Mouse (Mus musculus) hindbrain, embryonic 11.5 days (tissue): ENCODE measurements around the gene Rgs6. TPM values are rescaled to one million over a fixed set of nuclear protein-coding genes. Genes with fewer than 3 reads are reported as not detected.

Experiments
- ATAC-seq: fragments of 200-750 bp; cut with Nextera tagmentation; 2 replicates; pipeline ENCODE4 v1.8.0; 2017; ENCODE audit warnings: mild to moderate bottlenecking, moderate TSS enrichment, moderate library complexity; ENCODE audit not compliant: low FRiP score
- DNase-seq: peaks from one replicate; pipeline ENCODE4 v3.0.0-alpha.2; 2015; ENCODE audit warnings: low spot score
- H3K27ac ChIP-seq: fragments of 300-500 bp; sonication (generic); 2 replicates; pipeline ENCODE4 v1.5.1; 2014; ENCODE audit warnings: mild to moderate bottlenecking, low read depth, low read length
- H3K27me3 ChIP-seq: fragments of 300-500 bp; sonication (generic); 2 replicates; pipeline ENCODE4 v1.6.1; 2014; ENCODE audit warnings: mild to moderate bottlenecking, low read length, moderate library complexity, mixed read lengths; ENCODE audit not compliant: control insufficient read depth, insufficient read depth
- H3K36me3 ChIP-seq: fragments of 300-500 bp; sonication (generic); 2 replicates; pipeline ENCODE4 v1.6.1; 2014; ENCODE audit warnings: mild to moderate bottlenecking, low read length, moderate library complexity, mixed read lengths; ENCODE audit not compliant: control insufficient read depth, insufficient read depth
- H3K4me1 ChIP-seq: fragments of 300-500 bp; sonication (generic); replicated peaks from 2 replicates; pipeline ENCODE4 v1.6.1; 2014; ENCODE audit warnings: low read length, mixed read lengths; ENCODE audit not compliant: control insufficient read depth, insufficient read depth
- H3K4me2 ChIP-seq: fragments of 300-500 bp; sonication (generic); replicated peaks from 2 replicates; pipeline ENCODE4 v1.6.1; 2014; ENCODE audit warnings: mild to moderate bottlenecking, low read depth, low read length
- H3K4me3 ChIP-seq: fragments of 300-500 bp; sonication (generic); 2 replicates; pipeline ENCODE4 v1.5.1; 2014; ENCODE audit warnings: low read depth, low read length
- H3K9ac ChIP-seq: fragments of 300-500 bp; sonication (generic); 2 replicates; pipeline ENCODE4 v1.6.1; 2014; ENCODE audit warnings: low read depth, low read length
- H3K9me3 ChIP-seq: fragments of 300-500 bp; sonication (generic); 2 replicates; pipeline ENCODE4 v1.6.1; 2016; ENCODE audit warnings: low read length; ENCODE audit not compliant: control insufficient read depth
- WGBS: fragments of 180-500 bp; shearing (Covaris S2); extraction: QIAGEN DNeasy Blood & Tissue Kit; methylation state at CpG from one replicate; pipeline ENCODE4 v1.1.7; 2014; 5-methylcytosine and 5-hydroxymethylcytosine counted together
- polyA plus RNA-seq: library from polyadenylated mRNA; unstranded; fragments of >200 nt; fragmentation: Nextera tagmentation; extraction: Ambion mirVana; gene quantifications from 2 replicates; pipeline ENCODE4 v1.2.1, GENCODE M21; 2014

Rgs6 gene
- polyA plus RNA-seq, 1 experiment from 2014 or later = 0.22 TPM

DNA sequence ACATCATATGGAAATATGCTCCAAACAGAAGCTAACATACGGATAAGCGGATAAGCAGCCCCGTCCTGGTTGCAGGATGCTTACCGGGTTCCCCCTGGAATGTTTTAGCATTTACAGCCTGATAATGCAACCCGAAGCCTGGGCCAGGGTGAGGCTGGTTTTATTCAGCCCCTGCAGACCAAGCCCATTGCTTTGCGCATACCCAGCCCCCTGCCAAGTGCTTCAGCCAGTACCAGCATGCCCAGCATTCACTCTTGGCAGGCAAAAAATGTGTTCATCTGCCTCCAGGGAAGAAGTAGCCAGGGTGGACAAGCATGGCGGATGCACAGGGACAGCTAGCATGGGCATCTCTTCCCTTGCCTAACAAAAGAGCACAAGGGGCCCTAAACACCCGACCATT is 619.9 kb downstream of the Rgs6 start:
- no peak overlapping the region for H3K9ac ChIP-seq

DNA sequence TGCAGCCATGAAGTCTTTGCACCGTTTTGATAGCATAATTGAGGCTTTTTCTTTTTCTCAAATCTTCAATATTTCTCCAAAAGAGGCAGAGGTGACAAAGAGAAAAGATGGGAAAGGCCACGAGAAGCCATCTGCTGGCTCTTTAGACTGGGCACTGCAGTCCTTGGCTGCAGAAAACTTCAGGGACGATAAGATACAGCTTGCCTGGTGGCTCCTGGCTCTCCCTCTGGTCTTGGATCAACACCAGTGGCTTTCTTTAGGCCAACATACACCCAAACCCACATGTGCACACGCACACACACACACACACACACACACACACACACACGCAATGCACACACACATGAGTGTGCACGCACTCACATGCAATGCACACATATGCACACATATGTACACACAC is 620.7 kb downstream of the Rgs6 start:
- 69% methylated on average over 6 of the region's 6 CpGs for WGBS
- H3K4me2 ChIP-seq = no peak overlapping the region
- no peaks in the 10 kb centered on the region for H3K27me3 ChIP-seq
- DNase-seq = no peak
- no peaks in the 10 kb centered on the region for H3K36me3 ChIP-seq
- no peak overlapping the region for H3K9ac ChIP-seq
- H3K27ac ChIP-seq = no peak overlapping the region
- ATAC-seq = no peak
- no peak overlapping the region for H3K4me3 ChIP-seq
- H3K9me3 ChIP-seq = no peaks in the 10 kb centered on the region
- peaks cover 2% of the 10 kb centered on the region; the same call in 1 of the 2 replicates for H3K4me1 ChIP-seq

More for the DNA sequence above, 619.9 kb downstream of the Rgs6 start:
- WGBS = 64% methylated on average over 8 of the region's 8 CpGs
- H3K4me1 ChIP-seq = no peaks in the 10 kb centered on the region; the same call in 1 of the 2 replicates
- H3K27me3 ChIP-seq = no peaks in the 10 kb centered on the region
- no peaks in the 10 kb centered on the region for H3K36me3 ChIP-seq
- no peak for ATAC-seq
- no peaks in the 10 kb centered on the region for H3K9me3 ChIP-seq
- no peak overlapping the region for H3K27ac ChIP-seq
- DNase-seq = no peak
- no peak overlapping the region for H3K4me2 ChIP-seq
- H3K4me3 ChIP-seq = no peak overlapping the region

DNA sequence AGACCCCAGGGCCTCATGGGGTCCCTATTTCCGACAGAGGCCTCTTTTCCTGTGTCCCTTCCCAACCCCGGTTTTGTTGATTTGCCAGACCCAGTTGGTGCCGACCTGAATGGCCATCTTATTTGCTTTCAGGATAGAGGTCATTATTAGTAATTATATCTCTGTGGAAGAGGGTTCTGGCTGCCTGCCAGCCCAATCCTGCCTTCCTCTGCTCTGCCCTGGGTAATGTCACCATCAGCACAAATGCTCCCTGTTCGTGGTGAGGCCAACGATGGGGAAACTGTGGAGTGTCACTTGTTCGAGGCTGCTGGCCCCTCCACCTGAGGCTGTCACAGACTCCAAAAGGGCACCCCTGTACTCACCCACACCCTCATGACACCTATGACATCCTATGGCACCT is 621.4 kb downstream of the Rgs6 start:
- Histone ChIP-seq H3K4me2 (no peak overlapping the region), H3K9ac (no peak overlapping the region), H3K9me3 (no peaks in the 10 kb centered on the region), H3K4me1 (peaks cover 4% of the 10 kb centered on the region; the same call in 1 of the 2 replicates), H3K27ac (no peak overlapping the region), H3K27me3 (no peaks in the 10 kb centered on the region), H3K36me3 (no peaks in the 10 kb centered on the region), H3K4me3 (no peak overlapping the region)
- 59% methylated on average over 6 of the region's 6 CpGs for WGBS
- DNase-seq (no peak), ATAC-seq (no peak)

DNA sequence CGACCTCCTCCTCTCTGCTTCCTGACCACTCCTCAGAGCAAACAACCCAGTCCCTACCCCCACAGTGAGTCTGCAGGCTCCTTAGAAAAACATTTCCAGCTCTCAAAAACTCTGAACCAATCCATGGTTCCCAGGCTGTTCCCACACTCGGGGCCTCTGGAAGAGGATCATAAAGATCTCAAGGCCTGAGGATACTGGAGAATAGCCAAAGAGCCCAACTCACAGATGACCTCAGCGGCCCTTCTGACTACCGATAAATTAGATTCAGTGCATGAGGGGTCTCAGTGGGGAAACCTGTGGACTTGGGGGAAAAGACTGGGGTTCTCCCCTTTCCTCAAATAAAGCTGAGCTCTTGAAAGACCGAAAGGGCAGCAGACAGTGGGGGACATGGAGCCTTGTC is 622.2 kb downstream of the Rgs6 start:
- Histone ChIP-seq H3K27me3 (no peaks in the 10 kb centered on the region), H3K4me3 (no peak overlapping the region), H3K4me2 (no peak overlapping the region), H3K9me3 (no peaks in the 10 kb centered on the region), H3K36me3 (no peaks in the 10 kb centered on the region), H3K4me1 (peaks cover 4% of the 10 kb centered on the region; the same call in 1 of the 2 replicates), H3K9ac (no peak overlapping the region), H3K27ac (no peak overlapping the region)
- WGBS = 73% methylated on average over 5 of the region's 5 CpGs
- ATAC-seq (no peak), DNase-seq (no peak)

DNA sequence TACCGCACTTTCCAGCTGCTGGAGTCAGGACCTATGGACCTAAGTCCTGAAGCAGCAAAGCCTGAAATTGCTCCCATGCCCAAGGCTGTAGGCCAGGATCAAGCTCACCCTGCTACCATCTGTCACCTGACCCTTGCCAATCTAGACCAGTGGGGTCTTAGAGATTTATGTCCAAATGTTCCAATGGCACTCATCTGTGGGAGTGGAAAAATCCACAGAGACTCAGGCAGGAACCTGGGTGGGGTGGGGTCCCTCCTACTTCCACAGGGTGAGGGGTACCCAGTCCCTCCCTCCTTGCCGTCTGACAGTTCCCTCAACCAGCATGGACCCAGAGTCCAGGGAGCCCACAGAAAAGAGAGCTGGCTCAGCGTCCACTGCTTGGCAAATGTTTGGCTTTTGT is 622.6 kb downstream of the Rgs6 start:
- no peak for ATAC-seq
- no peak overlapping the region for H3K4me2 ChIP-seq
- no peaks in the 10 kb centered on the region for H3K27me3 ChIP-seq
- peaks cover 4% of the 10 kb centered on the region; the same call in 1 of the 2 replicates for H3K4me1 ChIP-seq
- no peak overlapping the region for H3K27ac ChIP-seq
- WGBS = 76% methylated on average over 3 of the region's 3 CpGs
- H3K36me3 ChIP-seq = no peaks in the 10 kb centered on the region
- no peak for DNase-seq
- no peaks in the 10 kb centered on the region for H3K9me3 ChIP-seq
- no peak overlapping the region for H3K9ac ChIP-seq
- H3K4me3 ChIP-seq = no peak overlapping the region

DNA sequence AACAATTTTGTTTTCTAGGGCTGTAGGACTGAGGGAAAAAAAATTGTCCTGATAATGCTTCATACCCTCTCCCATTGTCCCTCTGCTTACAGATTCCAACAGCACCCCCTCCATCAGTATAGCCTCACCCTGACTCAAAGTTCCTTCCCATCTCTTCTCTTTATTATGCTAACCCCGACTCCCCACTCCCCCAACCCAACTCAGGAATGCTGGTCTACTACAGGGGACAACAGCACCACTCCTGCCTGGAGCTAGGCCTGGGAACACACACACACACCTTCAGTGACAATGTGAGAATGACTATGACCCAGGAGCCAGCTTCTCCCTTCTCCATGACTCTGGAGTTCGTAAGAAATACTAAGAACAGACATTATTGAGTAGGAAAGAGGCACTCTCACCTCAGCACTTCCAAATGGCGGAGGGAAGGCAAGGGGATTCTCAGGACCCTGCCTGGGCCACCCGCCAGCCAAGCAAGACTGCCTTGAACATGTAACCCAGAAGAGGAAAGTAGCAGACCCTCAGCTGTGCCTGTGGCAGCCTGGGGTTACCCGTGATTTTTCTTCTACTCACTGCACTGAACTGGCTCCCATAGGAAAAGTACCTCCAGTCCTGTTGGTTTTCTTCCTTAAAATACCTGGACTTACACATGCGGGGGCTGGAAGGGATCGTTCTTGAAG is 623.2 kb downstream of the Rgs6 start:
- Histone ChIP-seq H3K9me3 (no peaks in the 10 kb centered on the region), H3K4me3 (no peak overlapping the region), H3K9ac (no peak overlapping the region), H3K27ac (no peak overlapping the region), H3K4me2 (no peak overlapping the region), H3K4me1 (peaks cover 4% of the 10 kb centered on the region; the same call in 1 of the 2 replicates), H3K27me3 (no peaks in the 10 kb centered on the region), H3K36me3 (no peaks in the 10 kb centered on the region)
- no peak for DNase-seq
- no peak for ATAC-seq
- whole genome bisulfite sequencing = 72% methylated on average over 7 of the region's 7 CpGs
